Mouse (Mus musculus): ENCODE data around the gene Sfr1.

- TF ChIP-seq CTCF (IDR thresholded peaks at IDR 0.05; ENCODE audit: control insufficient read depth, insufficient read depth, insufficient replicate concordance, low read depth, low read length) (no peak), POLR2A (IDR thresholded peaks at IDR 0.05; ENCODE audit: control insufficient read depth, low read depth, low read length) (no peak)
Observed at GRCm38 (mm10) chr19:47713457-47713856, 18.0 kb upstream of the Sfr1 start.
